Mouse (Mus musculus): ENCODE data around the gene Thap3.

DNA sequence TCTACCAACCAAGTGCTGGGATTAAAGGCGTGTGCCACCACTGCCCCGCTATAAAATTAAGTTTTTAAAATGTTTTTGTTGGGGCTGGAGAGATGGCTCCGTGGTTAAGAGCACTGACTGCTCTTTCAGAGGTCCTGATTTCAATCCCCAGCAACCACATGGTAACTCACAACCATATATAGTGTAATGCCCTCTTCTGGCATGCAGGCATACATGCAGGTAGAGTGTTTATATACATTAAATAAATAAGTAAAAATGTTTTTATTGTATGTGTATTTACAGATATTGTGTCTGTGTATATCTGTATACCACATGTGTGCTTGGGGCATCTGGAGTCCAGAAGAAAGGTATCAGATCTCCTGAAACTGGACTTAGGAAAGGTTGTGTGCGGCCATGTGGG is 12.5 kb upstream of the Thap3 start:
- TF ChIP-seq POLR2A (IDR thresholded peaks at IDR 0.05; ENCODE audit: extremely low read depth, insufficient read depth, low read length) (no peak), CTCF (IDR thresholded peaks at IDR 0.05; ENCODE audit: extremely low read depth, insufficient read depth, low read length) (no peak)

Data from cortical plate, adult 2 months (tissue).